Mouse (Mus musculus) liver, adult 2 months (tissue): ENCODE results near the gene Pcnx.

Experiments used
- CTCF ChIP-seq: fragments of 200-500 bp; IDR thresholded peaks from 2 replicates; pipeline ENCODE4 v1.5.1; 2011; ENCODE audit warnings: low read depth, low read length, control low read depth
- POLR2A ChIP-seq: fragments of 200-500 bp; IDR thresholded peaks from 2 replicates; pipeline ENCODE4 v1.6.1; 2011; ENCODE audit warnings: low read length, control low read depth; ENCODE audit not compliant: insufficient read depth; ENCODE audit errors: extremely low read depth

GRCm38 (mm10) chr12:81832039-81832738, 27.6 kb upstream of the Pcnx start:
- TF ChIP-seq POLR2A (no peak), CTCF (no peak)
